Mouse (Mus musculus) thymus, adult 2 months (tissue): Measurements from ENCODE around the gene C530008M17Rik. TPM values are rescaled to one million over a fixed set of nuclear protein-coding genes. Genes with fewer than 3 reads are reported as not detected.

Experiments used
- DNase-seq: peaks from one replicate; pipeline ENCODE4 v3.0.0; 2021
- H3K27ac ChIP-seq: fragments of 200-500 bp; 2 replicates; pipeline ENCODE4 v1.5.1; 2012; ENCODE audit warnings: low read length, control low read depth; ENCODE audit not compliant: control insufficient read depth, insufficient read depth
- H3K27me3 ChIP-seq: fragments of 200-500 bp; 2 replicates; pipeline ENCODE4 v1.6.1; 2012; ENCODE audit warnings: mild to moderate bottlenecking, low read length, moderate library complexity, mixed read lengths; ENCODE audit not compliant: control insufficient read depth, insufficient read depth
- H3K36me3 ChIP-seq: fragments of 200-500 bp; 2 replicates; pipeline ENCODE4 v1.6.1; 2012; ENCODE audit warnings: mild to moderate bottlenecking, low read length, moderate library complexity; ENCODE audit not compliant: control insufficient read depth, insufficient read depth
- H3K4me1 ChIP-seq: fragments of 200-500 bp; replicated peaks from 2 replicates; pipeline ENCODE4 v1.6.1; 2012; ENCODE audit warnings: low read length; ENCODE audit not compliant: control insufficient read depth, insufficient read depth
- H3K4me3 ChIP-seq: fragments of 200-500 bp; 2 replicates; pipeline ENCODE4 v1.5.1; 2012; ENCODE audit warnings: mild to moderate bottlenecking, low read length, control low read depth, moderate library complexity; ENCODE audit not compliant: control insufficient read depth, insufficient read depth
- CTCF ChIP-seq: fragments of 200-500 bp; IDR thresholded peaks from 2 replicates; pipeline ENCODE4 v1.5.1; 2012; ENCODE audit warnings: mild to moderate bottlenecking, control low read depth, low read length, moderate library complexity, borderline replicate concordance; ENCODE audit not compliant: control insufficient read depth, poor library complexity, insufficient read depth; ENCODE audit errors: extremely low read depth
- POLR2A ChIP-seq: fragments of 200-500 bp; IDR thresholded peaks from 2 replicates; pipeline ENCODE4 v1.6.1; 2012; ENCODE audit warnings: mild to moderate bottlenecking, low read length, control low read depth, moderate library complexity; ENCODE audit not compliant: control insufficient read depth, poor library complexity, insufficient read depth; ENCODE audit errors: extremely low read depth
- WGBS: fragments of 180-500 bp; shearing (Covaris S2); methylation state at CpG from one replicate; pipeline ENCODE4 v1.1.7; 2018; 5-methylcytosine and 5-hydroxymethylcytosine counted together
- polyA plus RNA-seq: library from polyadenylated mRNA; depleted of rRNA; stranded (reverse); fragments of >200 nt; gene quantifications from 2 replicates; pipeline ENCODE4 v1.2.3, GENCODE M21; 2012

The C530008M17Rik gene
- polyA plus RNA-seq, 1 experiment, result 1.3 TPM

GRCm38 (mm10) chr5:76798043-76798442 lies 141.7 kb downstream of the C530008M17Rik start:
- Histone ChIP-seq H3K27me3 (no peaks in the 10 kb centered on the region), H3K27ac (no peak overlapping the region), H3K36me3 (no peaks in the 10 kb centered on the region), H3K4me3 (no peak overlapping the region), H3K4me1 (no peaks in the 10 kb centered on the region)
- TF ChIP-seq POLR2A, result no peak
- TF ChIP-seq CTCF, result no peak
- no peak for DNase-seq
- 98% methylated on average over 8 of the region's 8 CpGs for WGBS

GRCm38 (mm10) chr5:76799471-76799870 lies 143.2 kb downstream of the C530008M17Rik start:
- Histone ChIP-seq H3K27me3 (no peaks in the 10 kb centered on the region), H3K27ac (no peak overlapping the region), H3K4me1 (no peaks in the 10 kb centered on the region), H3K4me3 (no peak overlapping the region), H3K36me3 (no peaks in the 10 kb centered on the region)
- no peak for DNase-seq
- TF ChIP-seq POLR2A, result no peak
- TF ChIP-seq CTCF, result no peak
- 85% methylated on average over 10 of the region's 10 CpGs for WGBS

- H3K27me3 ChIP-seq, result no peaks in the 10 kb centered on the region
- no peak for DNase-seq
- H3K4me3 ChIP-seq, result no peak overlapping the region
- WGBS, result 92% methylated on average over 6 of the region's 6 CpGs
- TF ChIP-seq POLR2A (no peak), CTCF (no peak)
- H3K36me3 ChIP-seq, result no peaks in the 10 kb centered on the region
- H3K27ac ChIP-seq, result no peak overlapping the region
- no peaks in the 10 kb centered on the region for H3K4me1 ChIP-seq
These were observed 152.7 kb downstream of the C530008M17Rik start for GRCm38 (mm10) chr5:76809031-76809430.

GRCm38 (mm10) chr5:76815035-76815434 lies 158.7 kb downstream of the C530008M17Rik start:
- no peak for DNase-seq
- no peaks in the 10 kb centered on the region for H3K27me3 ChIP-seq
- TF ChIP-seq CTCF (no peak), POLR2A (no peak)
- H3K4me3 ChIP-seq, result no peak overlapping the region
- no peaks in the 10 kb centered on the region for H3K4me1 ChIP-seq
- no peak overlapping the region for H3K27ac ChIP-seq
- WGBS, result 95% methylated on average over 11 of the region's 11 CpGs
- H3K36me3 ChIP-seq, result no peaks in the 10 kb centered on the region

- Histone ChIP-seq H3K4me1 (no peaks in the 10 kb centered on the region), H3K27ac (no peak overlapping the region), H3K36me3 (no peaks in the 10 kb centered on the region), H3K27me3 (no peaks in the 10 kb centered on the region), H3K4me3 (no peak overlapping the region)
- TF ChIP-seq CTCF (no peak), POLR2A (no peak)
- 75% methylated on average over 13 of the region's 13 CpGs for WGBS
- DNase-seq, result no peak
These were observed 159.6 kb downstream of the C530008M17Rik start for GRCm38 (mm10) chr5:76815786-76816455.

GRCm38 (mm10) chr5:76816748-76817147 lies 160.4 kb downstream of the C530008M17Rik start:
- H3K36me3 ChIP-seq, result no peaks in the 10 kb centered on the region
- 93% methylated on average over 5 of the region's 5 CpGs for WGBS
- H3K4me3 ChIP-seq, result no peak overlapping the region
- no peak overlapping the region for H3K27ac ChIP-seq
- H3K27me3 ChIP-seq, result no peaks in the 10 kb centered on the region
- H3K4me1 ChIP-seq, result no peaks in the 10 kb centered on the region
- TF ChIP-seq POLR2A (no peak), CTCF (no peak)
- no peak for DNase-seq

GRCm38 (mm10) chr5:76817678-76818077 lies 161.4 kb downstream of the C530008M17Rik start:
- Histone ChIP-seq H3K4me1 (no peaks in the 10 kb centered on the region), H3K36me3 (no peaks in the 10 kb centered on the region), H3K27me3 (no peaks in the 10 kb centered on the region), H3K27ac (no peak overlapping the region), H3K4me3 (no peak overlapping the region)
- 92% methylated on average over 15 of the region's 15 CpGs for WGBS
- TF ChIP-seq CTCF, result no peak
- no peak for TF ChIP-seq POLR2A
- DNase-seq, result no peak
